Mouse (Mus musculus) forebrain, postnatal 0 days (tissue): ENCODE measurements at regions not wholly inside any gene's neighbourhood (a gene's known extent, or its start where the extent isn't known, plus 50 kb on each side); places are given as distances from the start of the nearest gene placed in this dataset.

Source experiments
- ATAC-seq: fragments of 200-750 bp; cut with Nextera tagmentation; 2 replicates; pipeline ENCODE4 v1.8.0; 2017; ENCODE audit warnings: mild to moderate bottlenecking, moderate library complexity
- DNase-seq: peaks from one replicate; pipeline ENCODE4 v3.0.0-alpha.2; 2015
- H3K27ac ChIP-seq: fragments of 300-500 bp; sonication (generic); 2 replicates; pipeline ENCODE4 v1.5.1; 2014; ENCODE audit warnings: low read depth, mild to moderate bottlenecking, antibody characterized with exemption, low read length, moderate library complexity, mixed read lengths
- H3K27me3 ChIP-seq: fragments of 300-500 bp; sonication (generic); 2 replicates; pipeline ENCODE4 v1.6.1; 2014; ENCODE audit warnings: mild to moderate bottlenecking, low read length, mixed read lengths; ENCODE audit not compliant: insufficient read depth
- H3K36me3 ChIP-seq: fragments of 300-500 bp; sonication (generic); 2 replicates; pipeline ENCODE4 v1.6.1; 2014; ENCODE audit warnings: mild to moderate bottlenecking, moderate library complexity; ENCODE audit not compliant: insufficient read depth
- H3K4me1 ChIP-seq: fragments of 300-500 bp; sonication (generic); 2 replicates; pipeline ENCODE4 v1.6.1; 2014; ENCODE audit warnings: antibody characterized with exemption; ENCODE audit not compliant: insufficient read depth
- H3K4me2 ChIP-seq: fragments of 300-500 bp; sonication (generic); 2 replicates; pipeline ENCODE4 v1.6.1; 2014; ENCODE audit warnings: low read depth, mild to moderate bottlenecking, moderate library complexity
- H3K4me3 ChIP-seq: fragments of 300-500 bp; sonication (generic); 2 replicates; pipeline ENCODE4 v1.5.1; 2014; ENCODE audit warnings: low read depth, low read length, mixed read lengths
- H3K9ac ChIP-seq: fragments of 300-500 bp; sonication (generic); 2 replicates; pipeline ENCODE4 v1.6.1; 2014; ENCODE audit warnings: mild to moderate bottlenecking
- H3K9me3 ChIP-seq: fragments of 300-500 bp; sonication (generic); 2 replicates; pipeline ENCODE4 v1.6.1; 2016; ENCODE audit warnings: low read length
- CTCF ChIP-seq: sonication (generic); IDR thresholded peaks from 2 replicates; pipeline ENCODE4 v1.5.1; 2016; ENCODE audit warnings: antibody characterized with exemption, control low read depth, low read depth
- WGBS: fragments of 180-500 bp; shearing (Covaris S2); extraction: QIAGEN DNeasy Blood & Tissue Kit; methylation state at CpG from one replicate; pipeline ENCODE4 v1.1.7; 2014; 5-methylcytosine and 5-hydroxymethylcytosine counted together

- no peaks in the 10 kb centered on the region for H3K4me1 ChIP-seq
- 22% methylated on average over 2 of the region's 2 CpGs for WGBS
- no peak for DNase-seq
- no peaks in the 10 kb centered on the region for H3K27me3 ChIP-seq
- H3K27ac ChIP-seq, result no peak overlapping the region
- no peak overlapping the region for H3K4me2 ChIP-seq
- no peak overlapping the region for H3K4me3 ChIP-seq
- no peak for TF ChIP-seq CTCF
- ATAC-seq, result no peak
- H3K9me3 ChIP-seq, result no peaks in the 10 kb centered on the region
- no peaks in the 10 kb centered on the region for H3K36me3 ChIP-seq
- H3K9ac ChIP-seq, result no peak overlapping the region
Observed at GRCm38 (mm10) chr12:28302038-28302581, 250.1 kb downstream of the Dcdc2c start.

GRCm38 (mm10) chr12:28288376-28288896 is 263.8 kb downstream of the Dcdc2c start:
- H3K27me3 ChIP-seq, result no peaks in the 10 kb centered on the region
- H3K27ac ChIP-seq, result no peak overlapping the region
- H3K4me3 ChIP-seq, result no peak overlapping the region
- TF ChIP-seq CTCF, result no peak
- DNase-seq (no peak), ATAC-seq (no peak)
- no peaks in the 10 kb centered on the region for H3K4me1 ChIP-seq
- 36% methylated on average over 5 of the region's 5 CpGs for WGBS
- H3K9ac ChIP-seq, result no peak overlapping the region
- H3K4me2 ChIP-seq, result no peak overlapping the region
- no peaks in the 10 kb centered on the region for H3K36me3 ChIP-seq
- H3K9me3 ChIP-seq, result no peaks in the 10 kb centered on the region

- DNase-seq, result peak; percentile 9
- Histone ChIP-seq H3K4me3 (no peak overlapping the region), H3K9ac (no peak overlapping the region), H3K4me2 (no peak overlapping the region), H3K9me3 (no peaks in the 10 kb centered on the region), H3K27me3 (no peaks in the 10 kb centered on the region), H3K4me1 (no peaks in the 10 kb centered on the region), H3K36me3 (no peaks in the 10 kb centered on the region), H3K27ac (no peak overlapping the region)
- WGBS, result 42% methylated on average over 3 of the region's 3 CpGs
- no peak for ATAC-seq
- no peak for TF ChIP-seq CTCF
Observed at GRCm38 (mm10) chr12:28255524-28255923, 296.7 kb downstream of the Dcdc2c start.

GRCm38 (mm10) chr12:28250526-28250925 is 301.7 kb downstream of the Dcdc2c start:
- no peak for ATAC-seq

GRCm38 (mm10) chr12:28248749-28249148 is 303.4 kb downstream of the Dcdc2c start:
- H3K27me3 ChIP-seq, result no peaks in the 10 kb centered on the region
- H3K9me3 ChIP-seq, result no peaks in the 10 kb centered on the region
- no peaks in the 10 kb centered on the region for H3K4me1 ChIP-seq
- H3K27ac ChIP-seq, result no peak overlapping the region
- no peaks in the 10 kb centered on the region for H3K36me3 ChIP-seq
- DNase-seq (no peak), ATAC-seq (no peak)
- no peak overlapping the region for H3K4me2 ChIP-seq
- 57% methylated on average over 3 of the region's 3 CpGs for WGBS
- TF ChIP-seq CTCF, result peak; percentile 54
- H3K4me3 ChIP-seq, result no peak overlapping the region
- no peak overlapping the region for H3K9ac ChIP-seq

More at GRCm38 (mm10) chr12:28250526-28250925, 301.7 kb downstream of the Dcdc2c start:
- no peak overlapping the region for H3K4me3 ChIP-seq
- H3K36me3 ChIP-seq, result no peaks in the 10 kb centered on the region
- WGBS, result 72% methylated on average over 1 of the region's 1 CpGs
- no peaks in the 10 kb centered on the region for H3K9me3 ChIP-seq
- H3K4me1 ChIP-seq, result no peaks in the 10 kb centered on the region
- TF ChIP-seq CTCF, result no peak
- no peak overlapping the region for H3K4me2 ChIP-seq
- no peak overlapping the region for H3K9ac ChIP-seq
- H3K27me3 ChIP-seq, result no peaks in the 10 kb centered on the region
- H3K27ac ChIP-seq, result no peak overlapping the region
- no peak for DNase-seq

- Histone ChIP-seq H3K4me2 (no peak overlapping the region), H3K9ac (no peak overlapping the region), H3K27ac (no peak overlapping the region), H3K4me3 (no peak overlapping the region), H3K27me3 (no peaks in the 10 kb centered on the region), H3K4me1 (no peaks in the 10 kb centered on the region), H3K9me3 (no peaks in the 10 kb centered on the region), H3K36me3 (no peaks in the 10 kb centered on the region)
- ATAC-seq, result no peak
- TF ChIP-seq CTCF, result no peak
- DNase-seq, result no peak
- WGBS, result 87% methylated on average over 3 of the region's 3 CpGs
Observed at GRCm38 (mm10) chr12:28248287-28248686, 303.9 kb downstream of the Dcdc2c start.

- no peak overlapping the region for H3K4me3 ChIP-seq
- no peaks in the 10 kb centered on the region for H3K4me1 ChIP-seq
- no peak overlapping the region for H3K9ac ChIP-seq
- H3K9me3 ChIP-seq, result no peaks in the 10 kb centered on the region
- WGBS, result 84% methylated on average over 5 of the region's 5 CpGs
- H3K27me3 ChIP-seq, result no peaks in the 10 kb centered on the region
- DNase-seq (no peak), ATAC-seq (no peak)
- no peak overlapping the region for H3K4me2 ChIP-seq
- no peak overlapping the region for H3K27ac ChIP-seq
- H3K36me3 ChIP-seq, result no peaks in the 10 kb centered on the region
- TF ChIP-seq CTCF, result no peak
Observed at GRCm38 (mm10) chr12:28238016-28238415, 314.2 kb downstream of the Dcdc2c start.
